Mouse (Mus musculus): ENCODE data around the gene Ppp3ca. TPM values are rescaled to one million over a fixed set of nuclear protein-coding genes. Genes with fewer than 3 reads are reported as not detected.

Ppp3ca gene
- polyA plus RNA-seq (2012; rRNA removed), result 8.4 and 10.1 TPM in 2 replicates

GRCm38 (mm10) chr3:136670110-136670359, at the start of gene Ppp3ca:
Ppp3ca (plus strand) TSS chr3:136670124.

All from liver, embryonic 18 days (tissue).